Comparison of ENCODE assay signal across 14 mouse cellular contexts in genomic region chr13:59886572-59886971, GRCm38 (mm10).
DNase-seq lines count a peak whose midpoint lies in the region; ATAC-seq and TF ChIP-seq lines count a peak whose summit lies in the region.
"Had no signal": no experiment of that assay in that cellular context is flagged by ENCODE, and none has a peak within 500 bp of the region (broad histone marks: within the 10 kb centered on the region; RNA-seq: fewer than 3 reads in every experiment).

No protein-coding gene starts in this region.

- peaks cover 41% of the 10 kb centered on the region for H3K9me3 ChIP-seq in CH12.LX (replicated peaks; ENCODE audit: low read length)
- H3K9me3 ChIP-seq in G1E (replicated peaks): no peaks in the 10 kb centered on the region; the same call in 1 of the 2 replicates
- H3K9me3 ChIP-seq in limb, embryonic 10.5 days (replicated peaks): no peaks in the 10 kb centered on the region

- H3K4me1 ChIP-seq in CH12.LX (ENCODE audit: control insufficient read depth in 1 of 2, insufficient read depth in 2 of 2) (no peaks in the 10 kb centered on the region), G1E (ENCODE audit: insufficient read depth, low read depth, low read length) (no peaks in the 10 kb centered on the region)
- H3K4me1 ChIP-seq in limb, embryonic 10.5 days: peaks cover 44% of the 10 kb centered on the region

- H3K4me2 ChIP-seq in CH12.LX (ENCODE audit: insufficient read depth, low read depth, poor library complexity, severe bottlenecking): no peak overlapping the region
- H3K4me2 ChIP-seq: forebrain, embryonic 15.5 days had no signal

- peak; percentile 49 for TF ChIP-seq CTCF in layer of hippocampus, adult 2 months (conservative IDR thresholded peaks at IDR 0.05)
- peak in 1 of 2 experiments; percentile 27; a peak in 1 of 4 replicates for TF ChIP-seq CTCF in CH12.LX (conservative IDR thresholded peaks at IDR 0.05 in 1 of 2, IDR thresholded peaks at IDR 0.05 in 1 of 2; ENCODE audit: low read depth in 2 of 2, low read length in 2 of 2)
- TF ChIP-seq CTCF in G1E (IDR thresholded peaks at IDR 0.05; ENCODE audit: low read depth, low read length): 0 out of 2 replicates have a peak, but pooled peaks have one; percentile 18

- no peak overlapping the region for H3K4me3 ChIP-seq in layer of hippocampus, adult 2 months
- no peak overlapping the region for H3K4me3 ChIP-seq in CH12.LX (replicated peaks in 1 of 3; ENCODE audit: low read depth in 2 of 3, low read length in 2 of 3, poor library complexity in 1 of 3)
- H3K4me3 ChIP-seq in G1E (ENCODE audit: low read depth, low read length): no peak overlapping the region
- H3K4me3 ChIP-seq in limb, embryonic 10.5 days: no peak overlapping the region
- H3K4me3 ChIP-seq: forebrain, embryonic 15.5 days had no signal

- in situ Hi-C loops in CH12.LX (cut with MboI; ENCODE audit: low pct_ligation_motif_present, low pct_unique_long_range_greater_than_20kb, low sequenced_read_pairs): loop anchor here (25.0 kb wide), 1 partner anchor 576 kb away; no protein-coding TSS in a partner anchor

- H3K27ac ChIP-seq in layer of hippocampus, adult 2 months: no peak overlapping the region
- H3K27ac ChIP-seq in CH12.LX (ENCODE audit: insufficient read depth, low read depth): no peak overlapping the region
- 0 out of 2 replicates have a peak overlapping the region, but pooled peaks have one; percentile 59 for H3K27ac ChIP-seq in limb, embryonic 10.5 days
- H3K27ac ChIP-seq: forebrain, embryonic 15.5 days had no signal

- H3K27me3 ChIP-seq in CH12.LX (replicated peaks) (no peaks in the 10 kb centered on the region), G1E (ENCODE audit: insufficient read depth, low read length) (no peaks in the 10 kb centered on the region)
- no peaks in the 10 kb centered on the region for H3K27me3 ChIP-seq in limb, embryonic 10.5 days (ENCODE audit: low read depth, poor library complexity, severe bottlenecking)
- H3K27me3 ChIP-seq: forebrain, embryonic 15.5 days had no signal

- TF ChIP-seq EP300 in CH12.LX (IDR thresholded peaks at IDR 0.05; ENCODE audit: low read length): no peak

- no peak for TF ChIP-seq POLR2A in CH12.LX (IDR thresholded peaks at IDR 0.05; ENCODE audit: low read depth, low read length)

- H3K36me3 ChIP-seq in CH12.LX (replicated peaks in 1 of 2; ENCODE audit: control insufficient read depth in 1 of 2, insufficient read depth in 1 of 2, low read length in 1 of 2): no peaks in the 10 kb centered on the region
- H3K36me3 ChIP-seq in G1E (replicated peaks): no peaks in the 10 kb centered on the region
- no peaks in the 10 kb centered on the region for H3K36me3 ChIP-seq in limb, embryonic 10.5 days
- H3K36me3 ChIP-seq: forebrain, embryonic 15.5 days had no signal

- no peaks in the 10 kb centered on the region for H3K79me2 ChIP-seq in CH12.LX (replicated peaks; ENCODE audit: control insufficient read depth, extremely low read depth, insufficient read depth, poor library complexity, severe bottlenecking)

- dilution Hi-C loops in CH12.LX (cut with MboI; ENCODE audit: extremely low pct_ligation_motif_present, extremely low pct_unique_long_range_greater_than_20kb, low sequenced_read_pairs): no loop called here

- 59% methylated on average over 3 of the region's 3 CpGs for WGBS in limb, embryonic 10.5 days

- ATAC-seq in G1E (ENCODE audit: extremely low read depth, insufficient number of reproducible peaks, low FRiP score, poor library complexity, severe bottlenecking): no peak
- ATAC-seq: forebrain, embryonic 15.5 days; inflammation-experienced regulatory T-cells, adult 6 months; midbrain, embryonic 16.5 days had no signal

- TF ChIP-seq RAD21 in CH12.LX (IDR thresholded peaks at IDR 0.05; ENCODE audit: low read depth, low read length): no peak; the same call in none of the 2 replicates

- H3K9ac ChIP-seq in CH12.LX (ENCODE audit: insufficient read depth, low read depth): no peak overlapping the region
- H3K9ac ChIP-seq: forebrain, embryonic 15.5 days had no signal

- DNase-seq in layer of hippocampus, adult 2 months (ENCODE audit: low spot score in 2 of 2): no peak
- DNase-seq in layer of hippocampus, adult 18-20 months (ENCODE audit: low spot score in 2 of 2): no peak
- DNase-seq in CH12.LX (ENCODE audit: extremely low read depth) (peak; percentile 3), G1E (ENCODE audit: low spot score) (no peak)
- no peak for DNase-seq in limb, embryonic 10.5 days (ENCODE audit: low spot score)
- DNase-seq in right cerebral cortex, postnatal 4 days: no peak
- no peak for DNase-seq in layer of hippocampus, adult 9-10 months (ENCODE audit: low spot score)
- DNase-seq: cerebellum, adult 9-11 months; heart, postnatal 10 days; lung, postnatal 36 days; right cerebral cortex, postnatal 14 days had no signal

TF ChIP-seq in CH12.LX, 34 proteins besides CTCF, POLR2A, EP300 and RAD21:
- no peak for TF ChIP-seq POLR2AphosphoS2 (IDR thresholded peaks at IDR 0.05; ENCODE audit: low read depth, low read length)
- TF ChIP-seq JUND (conservative IDR thresholded peaks at IDR 0.05; ENCODE audit: low read depth, low read length): no peak
- TF ChIP-seq PAX5 (IDR thresholded peaks at IDR 0.05; ENCODE audit: low read length): no peak
- TF ChIP-seq NRF1 (IDR thresholded peaks at IDR 0.05; ENCODE audit: low read depth, low read length): no peak
- TF ChIP-seq USF2 (conservative IDR thresholded peaks at IDR 0.05; ENCODE audit: low read depth, low read length): no peak
- TF ChIP-seq MAX (IDR thresholded peaks at IDR 0.05; ENCODE audit: low read length): no peak
- TF ChIP-seq SMC3 (IDR thresholded peaks at IDR 0.05; ENCODE audit: low read depth, low read length): no peak
- no peak for TF ChIP-seq CHD2 (IDR thresholded peaks at IDR 0.05; ENCODE audit: low read length)
- no peak for TF ChIP-seq ZNF384 (IDR thresholded peaks at IDR 0.05; ENCODE audit: low read depth, low read length)
- TF ChIP-seq HCFC1 (IDR thresholded peaks at IDR 0.05; ENCODE audit: low read depth, low read length): no peak
- TF ChIP-seq ETS1 (conservative IDR thresholded peaks at IDR 0.05; ENCODE audit: low read depth, low read length): no peak
- no peak for TF ChIP-seq BHLHE40 (IDR thresholded peaks at IDR 0.05; ENCODE audit: low read depth, low read length)
- TF ChIP-seq KAT2A (IDR thresholded peaks at IDR 0.05; ENCODE audit: insufficient replicate concordance, low read length): no peak
- TF ChIP-seq ZC3H11A (IDR thresholded peaks at IDR 0.05; ENCODE audit: low read depth, low read length): no peak
- no peak for TF ChIP-seq MAFK (IDR thresholded peaks at IDR 0.05; ENCODE audit: insufficient replicate concordance, low read length)
